Mouse (Mus musculus): ENCODE data around the gene Ssbp1. TPM values are rescaled to one million over a fixed set of nuclear protein-coding genes. Genes with fewer than 3 reads are reported as not detected.

The Ssbp1 gene
- 177 and 241 TPM in 2 replicates for polyA plus RNA-seq (2014; fragmentation: Nextera tagmentation; extraction: Ambion mirVana)

- WGBS = under 1% methylated on average over 54 of the region's 54 CpGs
- peak within 1 kb of the TSS; percentile 73 for H3K4me2 ChIP-seq (replicated peaks; ENCODE audit: low read depth, low read length)
- H3K9me3 ChIP-seq (ENCODE audit: control insufficient read depth, low read length) = no peaks in the 10 kb centered on the region
- peak within 1 kb of the TSS; percentile 92 for H3K9ac ChIP-seq (ENCODE audit: low read depth, low read length)
- peaks cover 28% of the 10 kb centered on the region for H3K36me3 ChIP-seq (ENCODE audit: control insufficient read depth, insufficient read depth, low read length)
- no peaks in the 10 kb centered on the region for H3K27me3 ChIP-seq (ENCODE audit: control insufficient read depth, insufficient read depth, low read length)
- peak within 1 kb of the TSS; percentile 67 for H3K4me3 ChIP-seq (ENCODE audit: low read length)
- H3K27ac ChIP-seq (ENCODE audit: low read depth, low read length) = peak within 1 kb of the TSS; percentile 93
- peaks cover 5% of the 10 kb centered on the region; the same call in 1 of the 2 replicates for H3K4me1 ChIP-seq (ENCODE audit: control insufficient read depth, insufficient read depth, low read length)
- peak; percentile 98 for ATAC-seq (ENCODE audit: low FRiP score, low TSS enrichment)
Measured at GRCm38 (mm10) chr6:40470916-40471719, at the start of gene Ssbp1. Gene Ssbp1, plus strand, starts transcription at chr6:40471352.

GRCm38 (mm10) chr6:40423013-40423412 is 48.1 kb upstream of the Ssbp1 start:
- Histone ChIP-seq H3K27me3 (ENCODE audit: control insufficient read depth, insufficient read depth, low read length) (no peaks in the 10 kb centered on the region), H3K4me3 (ENCODE audit: low read length) (no peak overlapping the region), H3K9me3 (ENCODE audit: control insufficient read depth, low read length) (no peaks in the 10 kb centered on the region), H3K4me2 (replicated peaks; ENCODE audit: low read depth, low read length) (no peak overlapping the region), H3K4me1 (ENCODE audit: control insufficient read depth, insufficient read depth, low read length) (no peaks in the 10 kb centered on the region), H3K36me3 (ENCODE audit: control insufficient read depth, insufficient read depth, low read length) (0 out of 2 replicates have a peak, but pooled peaks cover 3% of the 10 kb centered on the region), H3K9ac (ENCODE audit: low read depth, low read length) (no peak overlapping the region), H3K27ac (ENCODE audit: low read depth, low read length) (no peak overlapping the region)
- WGBS = 83% methylated on average over 1 of the region's 1 CpGs
- no peak for ATAC-seq (ENCODE audit: low FRiP score, low TSS enrichment)

- no peak overlapping the region for H3K4me2 ChIP-seq (replicated peaks; ENCODE audit: low read depth, low read length)
- no peaks in the 10 kb centered on the region for H3K9me3 ChIP-seq (ENCODE audit: control insufficient read depth, low read length)
- 92% methylated on average over 1 of the region's 1 CpGs for WGBS
- H3K27me3 ChIP-seq (ENCODE audit: control insufficient read depth, insufficient read depth, low read length) = no peaks in the 10 kb centered on the region
- no peak overlapping the region for H3K9ac ChIP-seq (ENCODE audit: low read depth, low read length)
- H3K4me1 ChIP-seq (ENCODE audit: control insufficient read depth, insufficient read depth, low read length) = no peaks in the 10 kb centered on the region
- 0 out of 2 replicates have a peak, but pooled peaks have one; percentile 28 for ATAC-seq (ENCODE audit: low FRiP score, low TSS enrichment)
- H3K4me3 ChIP-seq (ENCODE audit: low read length) = no peak overlapping the region
- no peak overlapping the region for H3K27ac ChIP-seq (ENCODE audit: low read depth, low read length)
- 0 out of 2 replicates have a peak, but pooled peaks cover 3% of the 10 kb centered on the region for H3K36me3 ChIP-seq (ENCODE audit: control insufficient read depth, insufficient read depth, low read length)
Measured at GRCm38 (mm10) chr6:40423774-40424173, 47.4 kb upstream of the Ssbp1 start.

DNA sequence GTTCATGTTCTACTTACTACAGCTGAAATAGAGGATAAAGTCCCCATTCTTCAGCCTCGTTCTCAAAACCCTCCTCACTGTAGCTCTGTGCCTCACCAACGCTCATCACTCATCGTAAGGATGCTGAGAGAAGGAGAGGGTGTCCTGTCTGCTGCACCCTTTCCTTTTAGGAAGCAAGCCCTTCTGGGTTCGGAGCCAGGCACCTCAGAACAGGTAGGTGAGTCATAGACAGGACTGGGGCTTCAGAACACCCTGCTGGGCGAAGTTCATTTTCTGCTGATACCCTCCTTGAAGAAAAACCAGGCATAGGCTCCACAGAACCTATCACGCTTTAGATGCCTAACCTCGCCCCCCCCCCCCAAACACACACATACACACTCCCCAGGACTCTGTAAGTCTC is 43.7 kb upstream of the Ssbp1 start:
- 84% methylated on average over 7 of the region's 7 CpGs for WGBS
- Histone ChIP-seq H3K4me1 (ENCODE audit: control insufficient read depth, insufficient read depth, low read length) (no peaks in the 10 kb centered on the region), H3K9ac (ENCODE audit: low read depth, low read length) (no peak overlapping the region), H3K27me3 (ENCODE audit: control insufficient read depth, insufficient read depth, low read length) (no peaks in the 10 kb centered on the region), H3K4me2 (replicated peaks; ENCODE audit: low read depth, low read length) (no peak overlapping the region), H3K27ac (ENCODE audit: low read depth, low read length) (no peak overlapping the region), H3K9me3 (ENCODE audit: control insufficient read depth, low read length) (no peaks in the 10 kb centered on the region), H3K4me3 (ENCODE audit: low read length) (no peak overlapping the region), H3K36me3 (ENCODE audit: control insufficient read depth, insufficient read depth, low read length) (0 out of 2 replicates have a peak, but pooled peaks cover 2% of the 10 kb centered on the region)
- ATAC-seq (ENCODE audit: low FRiP score, low TSS enrichment) = no peak

GRCm38 (mm10) chr6:40428696-40429095 is 42.5 kb upstream of the Ssbp1 start:
- ATAC-seq (ENCODE audit: low FRiP score, low TSS enrichment) = no peak

GRCm38 (mm10) chr6:40429521-40429931 is 41.6 kb upstream of the Ssbp1 start:
- no peak for ATAC-seq (ENCODE audit: low FRiP score, low TSS enrichment)
- Histone ChIP-seq H3K36me3 (ENCODE audit: control insufficient read depth, insufficient read depth, low read length) (no peaks in the 10 kb centered on the region), H3K27me3 (ENCODE audit: control insufficient read depth, insufficient read depth, low read length) (no peaks in the 10 kb centered on the region), H3K9ac (ENCODE audit: low read depth, low read length) (no peak overlapping the region), H3K9me3 (ENCODE audit: control insufficient read depth, low read length) (no peaks in the 10 kb centered on the region), H3K4me3 (ENCODE audit: low read length) (no peak overlapping the region), H3K27ac (ENCODE audit: low read depth, low read length) (no peak overlapping the region), H3K4me1 (ENCODE audit: control insufficient read depth, insufficient read depth, low read length) (peaks cover 2% of the 10 kb centered on the region; the same call in 1 of the 2 replicates), H3K4me2 (replicated peaks; ENCODE audit: low read depth, low read length) (no peak overlapping the region)
- 68% methylated on average over 4 of the region's 4 CpGs for WGBS

More at GRCm38 (mm10) chr6:40428696-40429095, 42.5 kb upstream of the Ssbp1 start:
- Histone ChIP-seq H3K4me1 (ENCODE audit: control insufficient read depth, insufficient read depth, low read length) (no peaks in the 10 kb centered on the region), H3K9ac (ENCODE audit: low read depth, low read length) (no peak overlapping the region), H3K9me3 (ENCODE audit: control insufficient read depth, low read length) (no peaks in the 10 kb centered on the region), H3K27me3 (ENCODE audit: control insufficient read depth, insufficient read depth, low read length) (no peaks in the 10 kb centered on the region), H3K36me3 (ENCODE audit: control insufficient read depth, insufficient read depth, low read length) (no peaks in the 10 kb centered on the region), H3K27ac (ENCODE audit: low read depth, low read length) (no peak overlapping the region), H3K4me2 (replicated peaks; ENCODE audit: low read depth, low read length) (no peak overlapping the region), H3K4me3 (ENCODE audit: low read length) (no peak overlapping the region)
- WGBS = 62% methylated on average over 3 of the region's 3 CpGs

DNA sequence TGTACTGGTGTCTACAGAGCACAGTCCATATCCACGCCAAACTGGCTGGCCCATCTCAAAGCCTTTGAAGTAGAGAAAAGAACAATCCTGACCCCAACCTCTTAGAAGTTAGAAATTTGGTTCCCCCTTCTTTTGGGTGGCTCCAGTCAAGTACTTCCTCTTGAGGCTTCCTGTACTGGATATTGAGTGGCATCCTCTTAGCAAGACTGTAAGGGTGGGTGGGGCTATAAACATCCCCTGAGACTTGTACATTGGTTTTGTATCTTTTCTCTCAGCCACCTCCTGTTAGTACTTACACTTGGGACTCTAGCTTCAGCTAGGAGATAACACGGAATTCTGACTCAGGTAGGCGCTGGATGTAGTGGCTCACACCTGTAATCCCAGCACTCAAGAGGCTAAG is 40.9 kb upstream of the Ssbp1 start:
- H3K36me3 ChIP-seq (ENCODE audit: control insufficient read depth, insufficient read depth, low read length) = no peaks in the 10 kb centered on the region
- ATAC-seq (ENCODE audit: low FRiP score, low TSS enrichment) = no peak
- 87% methylated on average over 3 of the region's 3 CpGs for WGBS

DNA sequence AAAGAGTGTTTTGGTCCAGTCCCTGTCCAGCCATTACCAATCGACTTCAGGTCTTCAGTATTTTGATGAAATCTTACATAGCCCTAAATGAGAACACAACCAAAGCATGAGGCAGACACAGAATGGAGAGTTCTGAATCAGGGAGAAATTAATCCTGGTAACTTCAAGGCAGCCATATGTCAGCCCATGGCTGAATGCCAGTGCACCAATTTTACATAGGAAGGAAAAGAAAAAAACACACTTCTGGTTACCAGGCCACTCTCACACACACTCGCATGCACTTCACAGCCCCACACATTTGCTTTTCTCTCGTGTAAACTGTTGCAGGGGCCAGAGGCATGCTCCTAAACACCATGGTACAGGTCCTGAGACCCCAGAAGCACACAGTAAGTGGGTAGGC is 40.3 kb upstream of the Ssbp1 start:
- H3K27ac ChIP-seq (ENCODE audit: low read depth, low read length) = no peak overlapping the region
- peaks cover 6% of the 10 kb centered on the region; the same call in 1 of the 2 replicates for H3K4me1 ChIP-seq (ENCODE audit: control insufficient read depth, insufficient read depth, low read length)
- H3K36me3 ChIP-seq (ENCODE audit: control insufficient read depth, insufficient read depth, low read length) = no peaks in the 10 kb centered on the region
- H3K27me3 ChIP-seq (ENCODE audit: control insufficient read depth, insufficient read depth, low read length) = no peaks in the 10 kb centered on the region
- no peak overlapping the region for H3K4me3 ChIP-seq (ENCODE audit: low read length)
- H3K4me2 ChIP-seq (replicated peaks; ENCODE audit: low read depth, low read length) = no peak overlapping the region
- H3K9ac ChIP-seq (ENCODE audit: low read depth, low read length) = no peak overlapping the region
- WGBS = 71% methylated on average over 3 of the region's 3 CpGs
- ATAC-seq (ENCODE audit: low FRiP score, low TSS enrichment) = no peak
- H3K9me3 ChIP-seq (ENCODE audit: control insufficient read depth, low read length) = no peaks in the 10 kb centered on the region

More for the DNA sequence above, 40.9 kb upstream of the Ssbp1 start:
- Histone ChIP-seq H3K9ac (ENCODE audit: low read depth, low read length) (no peak overlapping the region), H3K9me3 (ENCODE audit: control insufficient read depth, low read length) (no peaks in the 10 kb centered on the region), H3K4me1 (ENCODE audit: control insufficient read depth, insufficient read depth, low read length) (peaks cover 6% of the 10 kb centered on the region; the same call in 1 of the 2 replicates), H3K27me3 (ENCODE audit: control insufficient read depth, insufficient read depth, low read length) (no peaks in the 10 kb centered on the region), H3K4me3 (ENCODE audit: low read length) (no peak overlapping the region), H3K27ac (ENCODE audit: low read depth, low read length) (no peak overlapping the region), H3K4me2 (replicated peaks; ENCODE audit: low read depth, low read length) (no peak overlapping the region)

GRCm38 (mm10) chr6:40431356-40431755 is 39.8 kb upstream of the Ssbp1 start:
- Histone ChIP-seq H3K4me2 (replicated peaks; ENCODE audit: low read depth, low read length) (no peak overlapping the region), H3K4me1 (ENCODE audit: control insufficient read depth, insufficient read depth, low read length) (peaks cover 8% of the 10 kb centered on the region; the same call in 1 of the 2 replicates), H3K4me3 (ENCODE audit: low read length) (no peak overlapping the region), H3K36me3 (ENCODE audit: control insufficient read depth, insufficient read depth, low read length) (no peaks in the 10 kb centered on the region), H3K27me3 (ENCODE audit: control insufficient read depth, insufficient read depth, low read length) (no peaks in the 10 kb centered on the region), H3K9ac (ENCODE audit: low read depth, low read length) (no peak overlapping the region), H3K27ac (ENCODE audit: low read depth, low read length) (no peak overlapping the region), H3K9me3 (ENCODE audit: control insufficient read depth, low read length) (no peaks in the 10 kb centered on the region)
- no peak for ATAC-seq (ENCODE audit: low FRiP score, low TSS enrichment)
- WGBS = 75% methylated on average over 4 of the region's 4 CpGs

All from kidney, embryonic 14.5 days (tissue).